Mouse (Mus musculus) ES-Bruce4 (cell line): ENCODE results near the gene Pla2g5. TPM values are rescaled to one million over a fixed set of nuclear protein-coding genes. Genes with fewer than 3 reads are reported as not detected.

Experiments used
- H3K27ac ChIP-seq: 2 replicates; pipeline ENCODE4 v1.5.1; 2012; ENCODE audit warnings: low read length, inconsistent platforms; ENCODE audit not compliant: insufficient read depth
- H3K27me3 ChIP-seq: 2 replicates; pipeline ENCODE4 v1.6.1; 2012; ENCODE audit warnings: mild to moderate bottlenecking, low read length, inconsistent platforms; ENCODE audit not compliant: control insufficient read depth, poor library complexity, insufficient read depth, severe bottlenecking
- H3K36me3 ChIP-seq: 2 replicates; pipeline ENCODE4 v1.6.1; 2012; ENCODE audit warnings: inconsistent platforms, mild to moderate bottlenecking, low read length, moderate library complexity; ENCODE audit not compliant: control insufficient read depth, poor library complexity, insufficient read depth, severe bottlenecking
- H3K4me1 ChIP-seq: one replicate; pipeline ENCODE4 v1.8.1; 2011; ENCODE audit warnings: low read length; ENCODE audit not compliant: control insufficient read depth, insufficient read depth
- H3K4me3 ChIP-seq: 2 replicates; pipeline ENCODE4 v1.5.1; 2011; ENCODE audit warnings: low read depth, mild to moderate bottlenecking, low read length
- H3K9ac ChIP-seq: 2 replicates; pipeline ENCODE4 v1.6.1; 2012; ENCODE audit warnings: low read depth, mild to moderate bottlenecking, inconsistent platforms; ENCODE audit not compliant: poor library complexity, severe bottlenecking
- H3K9me3 ChIP-seq: replicated peaks from 2 replicates; pipeline ENCODE4 v1.6.1; 2012; ENCODE audit warnings: mild to moderate bottlenecking, low read length, inconsistent platforms; ENCODE audit not compliant: control insufficient read depth, poor library complexity, insufficient read depth, severe bottlenecking
- CTCF ChIP-seq: IDR thresholded peaks from one replicate; pipeline ENCODE4 v1.8.1; 2011; ENCODE audit warnings: low read depth, low read length
- EP300 ChIP-seq: IDR thresholded peaks from 2 replicates; pipeline ENCODE4 v1.6.1; 2011; ENCODE audit warnings: low read depth, low read length; ENCODE audit not compliant: insufficient read depth
- POLR2A ChIP-seq: IDR thresholded peaks from one replicate; pipeline ENCODE4 v1.8.1; 2011; ENCODE audit warnings: low read length; ENCODE audit not compliant: insufficient read depth
- polyA plus RNA-seq: library from polyadenylated mRNA; stranded (reverse); fragments of >200 nt; gene quantifications from 2 replicates; pipeline ENCODE4 v1.2.4, GENCODE M21; 2011; ENCODE audit warnings: low read depth; ENCODE audit not compliant: missing spikeins, insufficient read depth, insufficient read length

Gene Pla2g5
- polyA plus RNA-seq, 1 experiment, result 12.3 TPM

DNA sequence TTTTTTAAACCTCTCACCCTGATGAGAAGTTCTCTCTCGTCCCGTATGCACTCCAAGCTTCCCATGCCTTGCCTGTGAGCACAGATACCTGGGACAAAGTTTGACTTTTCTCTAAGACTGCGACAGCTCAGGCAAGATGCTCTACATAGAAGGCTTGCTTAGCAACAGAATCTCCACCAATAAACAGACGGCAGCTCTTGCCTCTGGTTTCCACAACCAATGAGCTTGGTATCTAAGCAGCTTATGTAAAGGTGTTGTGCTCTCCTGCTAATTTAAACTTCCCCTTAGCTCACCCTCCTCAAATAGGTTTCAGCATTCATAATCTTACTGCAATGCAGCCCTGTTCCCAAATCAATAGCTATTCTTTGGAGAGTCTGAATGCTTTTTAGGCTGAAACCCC lies 61.7 kb downstream of the Pla2g5 start:
- no peaks in the 10 kb centered on the region for H3K36me3 ChIP-seq
- TF ChIP-seq CTCF (no peak), EP300 (no peak), POLR2A (no peak)
- no peak overlapping the region for H3K9ac ChIP-seq
- no peak overlapping the region for H3K4me3 ChIP-seq
- H3K27me3 ChIP-seq, result no peaks in the 10 kb centered on the region
- no peaks in the 10 kb centered on the region for H3K9me3 ChIP-seq
- H3K27ac ChIP-seq, result no peak overlapping the region
- peaks cover 5% of the 10 kb centered on the region for H3K4me1 ChIP-seq

DNA sequence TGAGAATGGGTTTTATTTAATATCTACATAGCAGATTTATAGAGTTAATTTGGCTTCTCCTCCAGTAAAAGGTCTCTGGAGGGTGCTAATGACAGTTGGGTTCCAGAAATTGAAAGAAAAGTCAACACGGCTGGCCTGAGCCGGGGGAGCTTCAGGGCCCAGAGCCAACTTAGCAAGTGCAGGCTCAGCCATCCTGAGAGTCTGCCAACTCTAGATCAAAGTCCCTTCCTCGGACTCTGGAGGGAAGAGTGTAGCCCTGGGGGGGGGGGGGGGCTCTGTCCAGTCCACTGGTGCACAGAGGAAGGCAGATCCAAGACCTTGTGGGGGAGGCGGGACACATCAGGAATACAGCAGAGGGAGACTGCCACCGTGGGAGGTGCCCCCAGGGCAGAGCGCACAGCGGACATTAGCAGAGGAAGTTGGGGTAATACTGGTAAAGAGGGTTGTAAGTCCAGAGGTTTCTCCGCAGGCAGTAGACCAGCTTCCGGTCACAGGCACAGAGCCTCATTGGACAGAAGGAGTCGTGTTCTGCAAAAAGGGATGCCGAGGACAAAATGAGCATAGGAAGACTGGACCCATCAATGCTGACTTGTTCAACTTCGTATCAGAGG lies 63.0 kb downstream of the Pla2g5 start:
- no peak for TF ChIP-seq EP300
- TF ChIP-seq CTCF, result no peak
- no peak for TF ChIP-seq POLR2A
- no peak overlapping the region for H3K9ac ChIP-seq
- H3K9me3 ChIP-seq, result no peaks in the 10 kb centered on the region
- no peaks in the 10 kb centered on the region for H3K27me3 ChIP-seq
- no peak overlapping the region for H3K4me3 ChIP-seq
- no peaks in the 10 kb centered on the region for H3K36me3 ChIP-seq
- H3K27ac ChIP-seq, result no peak overlapping the region
- H3K4me1 ChIP-seq, result peaks cover 7% of the 10 kb centered on the region

DNA sequence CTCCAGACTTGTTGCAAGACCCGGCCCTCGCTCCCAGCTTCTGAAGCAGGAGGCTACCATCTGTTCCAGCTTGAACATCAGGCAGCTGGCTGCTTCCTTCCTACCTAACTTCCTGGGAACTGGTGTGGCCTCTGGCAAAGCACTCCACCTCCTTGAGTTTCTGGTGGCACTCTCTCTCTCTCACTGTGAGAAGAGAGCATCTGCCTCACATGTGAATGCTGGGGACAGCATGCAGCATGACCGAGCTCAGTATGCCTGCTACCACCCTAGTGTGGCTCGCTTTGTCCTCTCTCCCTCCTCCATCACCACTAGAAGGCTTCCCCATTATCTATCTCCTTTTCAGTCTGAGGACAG lies 66.1 kb downstream of the Pla2g5 start:
- no peak overlapping the region for H3K4me3 ChIP-seq

DNA sequence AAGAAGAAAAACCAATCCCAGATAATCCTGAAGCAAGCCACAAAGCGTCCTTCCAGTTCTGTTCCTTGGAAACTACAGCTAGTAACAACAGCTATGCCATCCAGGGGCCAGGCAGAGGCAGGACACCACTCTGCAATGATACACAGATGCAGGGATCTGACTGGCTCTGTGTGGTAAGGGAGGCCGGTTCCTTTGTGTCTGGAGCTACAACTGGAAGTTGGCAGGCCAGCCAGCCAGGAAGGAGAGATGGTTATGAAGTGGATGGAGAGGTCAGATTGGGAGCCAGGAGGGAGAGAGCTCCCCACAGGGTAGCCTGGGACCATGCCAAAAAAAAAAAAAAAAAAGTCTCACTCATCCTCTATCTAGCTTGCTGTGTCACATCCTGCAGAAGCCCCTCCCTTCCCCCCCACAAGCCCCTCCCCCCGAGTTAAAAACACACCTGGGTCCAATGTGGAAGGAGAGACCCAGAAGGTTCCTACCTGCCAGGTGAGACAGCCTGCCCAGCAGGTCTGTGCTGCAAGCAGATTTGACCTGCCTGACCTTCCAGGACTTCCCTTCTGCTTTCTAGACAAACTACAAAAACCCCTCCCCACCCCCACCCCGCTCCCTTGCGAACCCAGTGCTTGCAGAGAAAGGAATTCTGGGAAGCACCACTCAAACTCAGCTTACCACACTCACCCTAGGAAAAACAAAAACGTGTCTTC lies 66.6 kb downstream of the Pla2g5 start:
- H3K27ac ChIP-seq, result peak overlapping the region; percentile 10; the same call in 1 of the 2 replicates
- no peaks in the 10 kb centered on the region for H3K36me3 ChIP-seq
- H3K27me3 ChIP-seq, result no peaks in the 10 kb centered on the region
- no peak overlapping the region for H3K4me3 ChIP-seq
- H3K9me3 ChIP-seq, result no peaks in the 10 kb centered on the region
- peak; percentile 79 for TF ChIP-seq EP300
- TF ChIP-seq POLR2A, result no peak
- peaks cover 10% of the 10 kb centered on the region for H3K4me1 ChIP-seq
- peak overlapping the region; percentile 36; the same call in 1 of the 2 replicates for H3K9ac ChIP-seq

More for the DNA sequence above, 66.1 kb downstream of the Pla2g5 start:
- no peaks in the 10 kb centered on the region for H3K27me3 ChIP-seq
- H3K27ac ChIP-seq, result 0 out of 2 replicates have a peak overlapping the region, but pooled peaks have one; percentile 10
- no peaks in the 10 kb centered on the region for H3K36me3 ChIP-seq
- H3K4me1 ChIP-seq, result peaks cover 10% of the 10 kb centered on the region
- no peak overlapping the region for H3K9ac ChIP-seq
- TF ChIP-seq POLR2A (no peak), CTCF (no peak), EP300 (no peak)
- no peaks in the 10 kb centered on the region for H3K9me3 ChIP-seq

DNA sequence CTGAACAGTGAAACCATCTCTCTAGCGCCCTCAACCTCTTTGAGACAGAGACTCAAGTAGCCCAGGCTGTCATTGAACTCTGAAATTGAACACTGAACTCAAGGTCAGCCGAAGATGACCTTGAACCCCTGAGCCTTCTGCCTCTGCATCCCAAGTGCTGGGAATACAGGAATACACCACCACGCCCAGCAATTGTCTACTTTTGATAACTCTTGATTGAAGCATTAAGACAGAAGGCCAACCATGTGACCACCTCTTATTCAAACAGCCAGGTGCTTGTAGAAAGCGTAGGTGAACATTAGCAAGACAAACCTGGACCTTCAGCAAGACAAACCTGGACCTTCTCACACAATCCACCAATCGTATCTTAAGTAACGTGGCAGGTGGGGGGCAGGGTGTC lies 68.9 kb downstream of the Pla2g5 start:
- Histone ChIP-seq H3K27ac (peak overlapping the region; percentile 62), H3K36me3 (no peaks in the 10 kb centered on the region), H3K27me3 (no peaks in the 10 kb centered on the region), H3K9ac (no peak overlapping the region), H3K9me3 (no peaks in the 10 kb centered on the region), H3K4me1 (peaks cover 12% of the 10 kb centered on the region), H3K4me3 (no peak overlapping the region)
- TF ChIP-seq EP300, result peak; percentile 93
- TF ChIP-seq CTCF, result no peak

DNA sequence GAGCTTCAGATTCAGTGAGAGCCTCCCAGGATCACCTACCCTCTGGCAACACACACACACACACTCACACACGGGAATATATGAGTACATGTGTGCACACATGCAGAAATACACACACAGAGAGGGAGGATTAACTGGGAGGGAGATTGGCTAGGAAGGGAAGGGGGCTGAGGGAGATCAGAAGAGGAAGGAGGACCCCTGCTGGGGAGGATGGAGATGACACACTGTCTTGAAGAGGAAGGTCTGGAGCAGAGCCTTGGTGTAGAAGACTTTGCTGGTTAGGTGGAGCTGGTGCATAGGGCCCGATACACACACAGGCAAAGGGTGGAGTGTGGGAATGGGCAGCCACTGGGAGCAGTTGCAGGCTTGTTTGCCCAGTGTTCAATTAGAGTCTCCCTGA lies 70.0 kb downstream of the Pla2g5 start:
- Histone ChIP-seq H3K4me3 (no peak overlapping the region), H3K9me3 (no peaks in the 10 kb centered on the region), H3K36me3 (no peaks in the 10 kb centered on the region), H3K9ac (no peak overlapping the region), H3K27ac (no peak overlapping the region), H3K4me1 (peaks cover 12% of the 10 kb centered on the region), H3K27me3 (no peaks in the 10 kb centered on the region)
- TF ChIP-seq CTCF, result peak; percentile 73
- TF ChIP-seq POLR2A, result no peak
